Mouse (Mus musculus) heart, postnatal 14 days (tissue): ENCODE results near the gene Ift43. TPM values are rescaled to one million over a fixed set of nuclear protein-coding genes. Genes with fewer than 3 reads are reported as not detected.

Source experiments
- total RNA-seq, 2 experiments: library from RNA; stranded (reverse); gene quantifications; 2 replicates each; pipeline ENCODE4 v1.2.3; 2021

Gene Ift43
- total RNA-seq, 2 experiments from 2014 or later: 24.4 to 26.6 TPM

Other genes with a start within 250 kb of the Ift43 start
- gene Tgfb3, start 3.5 kb upstream of the Ift43 start, total RNA-seq: 10 to 100 TPM; 15.0 to 16.2 TPM
- 10 to 100 TPM; 16.4 to 17.8 TPM for gene Gpatch2l, start 159.3 kb downstream of the Ift43 start, total RNA-seq